Mouse (Mus musculus) kidney, embryonic 16.5 days (tissue): Measurements from ENCODE around the gene Spx. TPM values are rescaled to one million over a fixed set of nuclear protein-coding genes. Genes with fewer than 3 reads are reported as not detected.
A peak's percentile ranks its signal among the peaks of the same experiment; 100 is the strongest.

ENCODE experiments used
- ATAC-seq: fragments of 200-750 bp; cut with Nextera tagmentation; 2 replicates; pipeline ENCODE4 v1.8.0; 2017; ENCODE audit warnings: moderate TSS enrichment; ENCODE audit not compliant: low FRiP score, low TSS enrichment
- H3K27ac ChIP-seq: fragments of 300-500 bp; sonication (generic); 2 replicates; pipeline ENCODE4 v1.5.1; 2014; ENCODE audit warnings: low read length
- H3K27me3 ChIP-seq: fragments of 300-500 bp; sonication (generic); 2 replicates; pipeline ENCODE4 v1.6.1; 2014; ENCODE audit warnings: low read length, control low read depth, mixed read lengths; ENCODE audit not compliant: insufficient read depth
- H3K36me3 ChIP-seq: fragments of 300-500 bp; sonication (generic); 2 replicates; pipeline ENCODE4 v1.6.1; 2014; ENCODE audit warnings: low read length, control low read depth, mixed read lengths; ENCODE audit not compliant: insufficient read depth
- H3K4me1 ChIP-seq: fragments of 300-500 bp; sonication (generic); 2 replicates; pipeline ENCODE4 v1.6.1; 2014; ENCODE audit warnings: low read length, control low read depth, mixed read lengths; ENCODE audit not compliant: insufficient read depth
- H3K4me2 ChIP-seq: fragments of 300-500 bp; sonication (generic); replicated peaks from 2 replicates; pipeline ENCODE4 v1.6.1; 2014; ENCODE audit warnings: low read depth, low read length
- H3K4me3 ChIP-seq: fragments of 300-500 bp; sonication (generic); 2 replicates; pipeline ENCODE4 v1.5.1; 2014; ENCODE audit warnings: mild to moderate bottlenecking, low read length
- H3K9ac ChIP-seq: fragments of 300-500 bp; sonication (generic); replicated peaks from 2 replicates; pipeline ENCODE4 v1.6.1; 2014; ENCODE audit warnings: low read length
- H3K9me3 ChIP-seq: fragments of 300-500 bp; sonication (generic); 2 replicates; pipeline ENCODE4 v1.6.1; 2016; ENCODE audit warnings: low read length, control low read depth
- WGBS: fragments of 180-500 bp; shearing (Covaris S2); extraction: QIAGEN DNeasy Blood & Tissue Kit; methylation state at CpG from one replicate; pipeline ENCODE4 v1.1.7; 2014; 5-methylcytosine and 5-hydroxymethylcytosine counted together
- polyA plus RNA-seq: library from polyadenylated mRNA; unstranded; fragments of >200 nt; fragmentation: Nextera tagmentation; extraction: Ambion mirVana; gene quantifications from 2 replicates; pipeline ENCODE4 v1.2.1, GENCODE M21; 2015

Gene Spx
- 0.37 and 0.55 TPM in 2 replicates for polyA plus RNA-seq

- peaks cover 30% of the 10 kb centered on the region for H3K27me3 ChIP-seq
- H3K9ac ChIP-seq, result no peak within 1 kb of the TSS
- H3K9me3 ChIP-seq, result no peaks in the 10 kb centered on the region
- H3K27ac ChIP-seq, result no peak within 1 kb of the TSS
- H3K4me2 ChIP-seq, result peak within 1 kb of the TSS; percentile 67
- peaks cover 5% of the 10 kb centered on the region; the same call in 1 of the 2 replicates for H3K4me1 ChIP-seq
- no peak for ATAC-seq
- H3K36me3 ChIP-seq, result no peaks in the 10 kb centered on the region
- WGBS, result 54% methylated on average over 11 of the region's 11 CpGs
- no peak within 1 kb of the TSS for H3K4me3 ChIP-seq
Measured at GRCm38 (mm10) chr6:142412906-142413491, at the start of gene Spx. TSS of gene Spx (plus strand) at chr6:142413441.

- Histone ChIP-seq H3K4me2 (no peak overlapping the region), H3K4me1 (no peaks in the 10 kb centered on the region), H3K4me3 (no peak overlapping the region), H3K9me3 (no peaks in the 10 kb centered on the region), H3K9ac (no peak overlapping the region), H3K27me3 (no peaks in the 10 kb centered on the region), H3K27ac (no peak overlapping the region), H3K36me3 (peaks cover 27% of the 10 kb centered on the region)
- WGBS, result 49% methylated on average over 8 of the region's 8 CpGs
- peak; percentile 75 for ATAC-seq
Measured at GRCm38 (mm10) chr6:142365742-142366472, 47.3 kb upstream of the Spx start.

GRCm38 (mm10) chr6:142366473-142367018, 46.7 kb upstream of the Spx start:
- Histone ChIP-seq H3K9ac (no peak overlapping the region), H3K36me3 (peaks cover 25% of the 10 kb centered on the region), H3K9me3 (no peaks in the 10 kb centered on the region), H3K4me2 (no peak overlapping the region), H3K27me3 (no peaks in the 10 kb centered on the region), H3K4me1 (no peaks in the 10 kb centered on the region), H3K27ac (no peak overlapping the region), H3K4me3 (no peak overlapping the region)
- ATAC-seq, result no peak; the same call in 1 of the 2 replicates
- 89% methylated on average over 10 of the region's 10 CpGs for WGBS

GRCm38 (mm10) chr6:142367565-142367964, 45.7 kb upstream of the Spx start:
- WGBS, result 89% methylated on average over 3 of the region's 3 CpGs
- no peak overlapping the region for H3K4me2 ChIP-seq
- H3K36me3 ChIP-seq, result peaks cover 27% of the 10 kb centered on the region
- H3K9ac ChIP-seq, result no peak overlapping the region
- no peak overlapping the region for H3K4me3 ChIP-seq
- ATAC-seq, result no peak
- H3K27ac ChIP-seq, result no peak overlapping the region
- H3K4me1 ChIP-seq, result no peaks in the 10 kb centered on the region
- no peaks in the 10 kb centered on the region for H3K9me3 ChIP-seq
- H3K27me3 ChIP-seq, result no peaks in the 10 kb centered on the region

GRCm38 (mm10) chr6:142369568-142369967, 43.7 kb upstream of the Spx start:
- no peak overlapping the region for H3K9ac ChIP-seq
- 93% methylated on average over 3 of the region's 3 CpGs for WGBS
- H3K4me3 ChIP-seq, result no peak overlapping the region
- H3K4me1 ChIP-seq, result no peaks in the 10 kb centered on the region
- no peak overlapping the region for H3K4me2 ChIP-seq
- ATAC-seq, result no peak
- peaks cover 33% of the 10 kb centered on the region for H3K36me3 ChIP-seq
- no peaks in the 10 kb centered on the region for H3K27me3 ChIP-seq
- no peak overlapping the region for H3K27ac ChIP-seq
- no peaks in the 10 kb centered on the region for H3K9me3 ChIP-seq

GRCm38 (mm10) chr6:142377081-142377480, 36.2 kb upstream of the Spx start:
- no peaks in the 10 kb centered on the region for H3K27me3 ChIP-seq
- H3K36me3 ChIP-seq, result peaks cover 21% of the 10 kb centered on the region; the same call in 1 of the 2 replicates
- no peak overlapping the region for H3K4me3 ChIP-seq
- no peak overlapping the region for H3K4me2 ChIP-seq
- 36% methylated on average over 1 of the region's 1 CpGs for WGBS
- no peak for ATAC-seq
- no peaks in the 10 kb centered on the region for H3K9me3 ChIP-seq
- no peak overlapping the region for H3K27ac ChIP-seq
- no peaks in the 10 kb centered on the region for H3K4me1 ChIP-seq
- no peak overlapping the region for H3K9ac ChIP-seq

GRCm38 (mm10) chr6:142378576-142379330, 34.5 kb upstream of the Spx start:
- WGBS, result 90% methylated on average over 8 of the region's 8 CpGs
- ATAC-seq, result no peak

GRCm38 (mm10) chr6:142379961-142380360, 33.3 kb upstream of the Spx start:
- Histone ChIP-seq H3K4me2 (no peak overlapping the region), H3K4me3 (no peak overlapping the region), H3K36me3 (0 out of 2 replicates have a peak, but pooled peaks cover 7% of the 10 kb centered on the region), H3K27me3 (no peaks in the 10 kb centered on the region), H3K9ac (no peak overlapping the region), H3K9me3 (no peaks in the 10 kb centered on the region), H3K4me1 (no peaks in the 10 kb centered on the region), H3K27ac (no peak overlapping the region)
- no peak for ATAC-seq
- WGBS, result 88% methylated on average over 6 of the region's 6 CpGs

More at GRCm38 (mm10) chr6:142378576-142379330, 34.5 kb upstream of the Spx start:
- H3K9me3 ChIP-seq, result no peaks in the 10 kb centered on the region
- H3K27ac ChIP-seq, result no peak overlapping the region
- H3K4me3 ChIP-seq, result no peak overlapping the region
- no peaks in the 10 kb centered on the region for H3K4me1 ChIP-seq
- no peaks in the 10 kb centered on the region for H3K27me3 ChIP-seq
- H3K9ac ChIP-seq, result no peak overlapping the region
- H3K36me3 ChIP-seq, result 0 out of 2 replicates have a peak, but pooled peaks cover 15% of the 10 kb centered on the region
- H3K4me2 ChIP-seq, result no peak overlapping the region

- 84% methylated on average over 7 of the region's 7 CpGs for WGBS
- no peaks in the 10 kb centered on the region for H3K36me3 ChIP-seq
- no peak overlapping the region for H3K4me2 ChIP-seq
- no peak overlapping the region for H3K9ac ChIP-seq
- no peak for ATAC-seq
- no peak overlapping the region for H3K4me3 ChIP-seq
- H3K27me3 ChIP-seq, result no peaks in the 10 kb centered on the region
- no peaks in the 10 kb centered on the region for H3K9me3 ChIP-seq
- no peak overlapping the region for H3K27ac ChIP-seq
- peaks cover 6% of the 10 kb centered on the region for H3K4me1 ChIP-seq
Measured at GRCm38 (mm10) chr6:142381615-142382014, 31.6 kb upstream of the Spx start.
